Mouse (Mus musculus) megakaryocyte-erythroid progenitor cell, adult 5-6 weeks (primary cell): Measurements from ENCODE around the gene Drd1. TPM values are rescaled to one million over a fixed set of nuclear protein-coding genes. Genes with fewer than 3 reads are reported as not detected.

Experiments used
- ATAC-seq: replicated peaks from 2 replicates; pipeline ENCODE4 v1.8.0; 2016; ENCODE audit warnings: mild to moderate bottlenecking, inconsistent platforms; ENCODE audit not compliant: severe bottlenecking, poor library complexity, low FRiP score, low TSS enrichment
- total RNA-seq, 2 experiments: library from RNA; stranded (forward) in 1 of 2; stranded (reverse) in 1 of 2; fragments of 200-1000, 215-1000 nt in 1 of 2; fragments of >200 nt in 1 of 2; fragmentation: Nextera tagmentation in 1 of 2; gene quantifications; 2 replicates each; pipeline ENCODE4 v1.2.3; 2014 to 2017

Gene Drd1
- total RNA-seq, 2 experiments from 2014 or later, result not detected

GRCm38 (mm10) chr13:54008716-54009115 is 46.8 kb downstream of the Drd1 start:
- no peak for ATAC-seq

Other genes starting within 250 kb of the Drd1 start
- 178 and 185 TPM in 2 replicates for gene Sfxn1, start 16.2 kb upstream of the Drd1 start, total RNA-seq (2014; fragmentation: Nextera tagmentation)
- 111 and 153 TPM in 2 replicates for gene Sfxn1, start 16.2 kb upstream of the Drd1 start, total RNA-seq (2017)
- gene Hrh2, start 136.4 kb upstream of the Drd1 start, total RNA-seq (2014; fragmentation: Nextera tagmentation), result 3.6 and 4.6 TPM in 2 replicates
- 1.6 and 2.2 TPM in 2 replicates for gene Hrh2, start 136.4 kb upstream of the Drd1 start, total RNA-seq (2017)